10 mouse cellular contexts compared by ENCODE assay signal in genomic region chr5:25030276-25030681, GRCm38 (mm10).
DNase-seq lines count a peak whose midpoint lies in the region; ATAC-seq and TF ChIP-seq lines count a peak whose summit lies in the region.
"Had no signal": no experiment of that assay in that cellular context is flagged by ENCODE, and none has a peak within 500 bp of the region (broad histone marks: within the 10 kb centered on the region; RNA-seq: fewer than 3 reads in every experiment).

No protein-coding gene starts in this region.

- H3K36me3 ChIP-seq in heart, embryonic 10.5 days, result no peaks in the 10 kb centered on the region
- H3K36me3 ChIP-seq in liver, embryonic 13.5 days, result no peaks in the 10 kb centered on the region
- H3K36me3 ChIP-seq in stomach, embryonic 16.5 days (ENCODE audit: control insufficient read depth, insufficient read depth, low read length), result no peaks in the 10 kb centered on the region
- H3K36me3 ChIP-seq in thymus, adult 2 months (ENCODE audit: control insufficient read depth, insufficient read depth, low read length), result no peaks in the 10 kb centered on the region

- no peaks in the 10 kb centered on the region for H3K9me3 ChIP-seq in heart, embryonic 10.5 days
- no peaks in the 10 kb centered on the region for H3K9me3 ChIP-seq in liver, embryonic 13.5 days (replicated peaks)
- H3K9me3 ChIP-seq in stomach, embryonic 16.5 days (replicated peaks; ENCODE audit: control insufficient read depth, low read length), result no peaks in the 10 kb centered on the region

- no peaks in the 10 kb centered on the region for H3K27me3 ChIP-seq in heart, embryonic 10.5 days (ENCODE audit: insufficient read depth, poor library complexity, severe bottlenecking)
- H3K27me3 ChIP-seq in liver, embryonic 13.5 days, result no peaks in the 10 kb centered on the region
- H3K27me3 ChIP-seq in stomach, embryonic 16.5 days (ENCODE audit: control insufficient read depth, insufficient read depth, low read length), result no peaks in the 10 kb centered on the region
- H3K27me3 ChIP-seq in thymus, adult 2 months (ENCODE audit: control insufficient read depth, insufficient read depth, low read length), result no peaks in the 10 kb centered on the region

- no peak overlapping the region for H3K4me3 ChIP-seq in heart, embryonic 10.5 days
- no peak overlapping the region for H3K4me3 ChIP-seq in liver, embryonic 13.5 days (replicated peaks)
- no peak overlapping the region for H3K4me3 ChIP-seq in stomach, embryonic 16.5 days (replicated peaks; ENCODE audit: low read length)
- no peak overlapping the region for H3K4me3 ChIP-seq in thymus, adult 2 months (ENCODE audit: control insufficient read depth, insufficient read depth, low read length)

- 9% methylated on average over 3 of the region's 3 CpGs for WGBS in heart, embryonic 10.5 days
- 6% methylated on average over 3 of the region's 3 CpGs for WGBS in liver, embryonic 13.5 days (ENCODE audit: insufficient replicate concordance)
- 17% methylated on average over 3 of the region's 3 CpGs for WGBS in stomach, embryonic 16.5 days
- whole genome bisulfite sequencing in thymus, adult 2 months, result 81% methylated on average over 3 of the region's 3 CpGs

- DNase-seq in ovary, adult 18-20 months (ENCODE audit: low spot score), result peak; percentile 60
- DNase-seq in ovary, postnatal 10 days (ENCODE audit: low spot score), result no peak
- peak; percentile 93 for DNase-seq in heart, embryonic 10.5 days (ENCODE audit: low spot score)
- DNase-seq in liver, embryonic 13.5 days, result no peak
- DNase-seq in thymus, adult 2 months, result no peak
- no peak for DNase-seq in frontal cortex, adult 2 months (ENCODE audit: extremely low spot score in 1 of 2, low spot score in 1 of 2)
- no peak for DNase-seq in cerebellum, adult 9-10 months
- DNase-seq: cerebellum, adult 2 months had no signal

- 0 out of 2 replicates have a peak overlapping the region, but pooled peaks have one; percentile 1 for H3K4me2 ChIP-seq in liver, embryonic 13.5 days
- H3K4me2 ChIP-seq in stomach, embryonic 16.5 days (ENCODE audit: low read depth, low read length), result no peak overlapping the region
- H3K4me2 ChIP-seq: midbrain, embryonic 11.5 days had no signal

- peaks cover 60% of the 10 kb centered on the region for H3K4me1 ChIP-seq in heart, embryonic 10.5 days
- H3K4me1 ChIP-seq in liver, embryonic 13.5 days (replicated peaks), result peaks cover 38% of the 10 kb centered on the region
- peaks cover 16% of the 10 kb centered on the region for H3K4me1 ChIP-seq in stomach, embryonic 16.5 days (ENCODE audit: control insufficient read depth, insufficient read depth, low read length)
- no peaks in the 10 kb centered on the region for H3K4me1 ChIP-seq in thymus, adult 2 months (replicated peaks; ENCODE audit: control insufficient read depth, insufficient read depth, low read length)

- H3K27ac ChIP-seq in heart, embryonic 10.5 days, result peak overlapping the region; percentile 80
- peak overlapping the region; percentile 72 for H3K27ac ChIP-seq in liver, embryonic 13.5 days
- no peak overlapping the region for H3K27ac ChIP-seq in stomach, embryonic 16.5 days (ENCODE audit: low read length)
- H3K27ac ChIP-seq in thymus, adult 2 months (ENCODE audit: control insufficient read depth, insufficient read depth, low read length), result no peak overlapping the region

- no peak overlapping the region for H3K9ac ChIP-seq in liver, embryonic 13.5 days
- no peak overlapping the region for H3K9ac ChIP-seq in stomach, embryonic 16.5 days (ENCODE audit: low read length)

- ATAC-seq in liver, embryonic 13.5 days (ENCODE audit: low read depth), result peak; percentile 86
- ATAC-seq in stomach, embryonic 16.5 days (ENCODE audit: insufficient read depth, low FRiP score), result peak; percentile 82

- no peak for TF ChIP-seq CTCF in thymus, adult 2 months (IDR thresholded peaks at IDR 0.05; ENCODE audit: borderline replicate concordance, control insufficient read depth, extremely low read depth, insufficient read depth, low read length, poor library complexity)

- TF ChIP-seq POLR2A in thymus, adult 2 months (IDR thresholded peaks at IDR 0.05; ENCODE audit: control insufficient read depth, extremely low read depth, insufficient read depth, low read length, poor library complexity), result no peak

Comparison
In these comparisons a context has a peak if more than half of its experiments do, and no peak if none do; other contexts are left out.
1. DNase-seq: peak in ovary, adult 18-20 months (single experiment) and heart, embryonic 10.5 days (single experiment); none in ovary, postnatal 10 days (single experiment), liver, embryonic 13.5 days (single experiment), thymus, adult 2 months (single experiment), frontal cortex, adult 2 months (0 of 2) and cerebellum, adult 9-10 months (single experiment).
2. H3K27ac ChIP-seq: peak in heart, embryonic 10.5 days (single experiment) and liver, embryonic 13.5 days (single experiment); none in stomach, embryonic 16.5 days (single experiment) and thymus, adult 2 months (single experiment).